In the genomic region with DNA sequence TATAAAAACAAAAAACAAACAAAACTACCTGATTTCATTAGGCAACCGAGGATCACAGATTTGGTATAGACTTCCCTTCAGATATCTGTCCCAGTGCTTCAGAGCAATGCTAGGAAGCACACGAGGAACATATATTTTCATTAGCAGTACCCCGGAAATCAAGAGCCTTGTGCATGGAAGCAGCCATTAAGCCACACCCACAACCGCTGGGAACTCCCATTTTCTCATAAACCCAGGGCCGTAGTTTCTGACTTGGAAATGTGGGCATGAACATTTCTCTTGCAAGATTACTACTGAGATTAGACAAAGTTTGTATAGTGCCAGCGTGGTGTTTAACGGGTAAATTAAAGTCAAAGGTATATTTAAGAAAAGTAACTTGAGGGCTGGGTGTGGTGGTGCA, we compare ENCODE assay signal across 16 mouse cellular contexts. TPM values are rescaled to one million over a fixed set of nuclear protein-coding genes. Genes with fewer than 3 reads are reported as not detected.
DNase-seq lines count a peak whose midpoint lies in the region; ATAC-seq and TF ChIP-seq lines count a peak whose summit lies in the region.
"Had no signal": no experiment of that assay in that cellular context is flagged by ENCODE, and none has a peak within 500 bp of the region (broad histone marks: within the 10 kb centered on the region; RNA-seq: fewer than 3 reads in every experiment).

No protein-coding gene starts in this region.

- H3K4me3 ChIP-seq in intestine, embryonic 15.5 days (replicated peaks): no peak overlapping the region
- no peak overlapping the region for H3K4me3 ChIP-seq in intestine, embryonic 16.5 days (ENCODE audit: low read length)
- H3K4me3 ChIP-seq in CH12.LX (replicated peaks in 1 of 3; ENCODE audit: low read depth in 2 of 3, low read length in 2 of 3, poor library complexity in 1 of 3) (peak overlapping the region; percentile 4 to 90 (median 23)), ES-E14 (ENCODE audit: insufficient read depth in 1 of 2, low read depth in 1 of 2, low read length in 2 of 2, poor library complexity in 1 of 2, severe bottlenecking in 1 of 2) (peak overlapping the region; percentile 23 to 35; a peak in 2 of 4 replicates)
- H3K4me3 ChIP-seq in embryonic fibroblast, embryonic 13.5 days (ENCODE audit: insufficient read depth, low read length): peak overlapping the region; percentile 8; the same call in 1 of the 2 replicates

- DNase-seq in CH12.LX (ENCODE audit: extremely low read depth) (peak; percentile 69), ES-E14 (ENCODE audit: low read depth, low spot score) (no peak)
- no peak for DNase-seq in ovary, postnatal 36 days (ENCODE audit: low spot score)
- DNase-seq in cerebellum, postnatal 36 days: no peak
- DNase-seq: cerebellum, adult 8-10 months; layer of hippocampus, adult 9-11 months; lung, postnatal 4 days; right cerebral cortex, postnatal 4 days had no signal

- TF ChIP-seq CTCF in CH12.LX (conservative IDR thresholded peaks at IDR 0.05 in 1 of 2, IDR thresholded peaks at IDR 0.05 in 1 of 2; ENCODE audit: low read depth in 2 of 2, low read length in 2 of 2): no peak
- TF ChIP-seq CTCF in embryonic fibroblast, embryonic 13.5 days (IDR thresholded peaks at IDR 0.05; ENCODE audit: borderline replicate concordance, insufficient read depth, low read length): no peak

- H3K36me3 ChIP-seq in intestine, embryonic 15.5 days: peaks cover 8% of the 10 kb centered on the region
- H3K36me3 ChIP-seq in intestine, embryonic 16.5 days (ENCODE audit: control insufficient read depth, insufficient read depth, low read length): peaks cover 11% of the 10 kb centered on the region
- H3K36me3 ChIP-seq in CH12.LX (replicated peaks in 1 of 2; ENCODE audit: control insufficient read depth in 1 of 2, insufficient read depth in 1 of 2, low read length in 1 of 2): peaks cover 17 to 41% of the 10 kb centered on the region in 2 experiments
- H3K36me3 ChIP-seq in ES-E14 (ENCODE audit: control insufficient read depth, insufficient read depth, low read length, poor library complexity, severe bottlenecking): peaks cover 13% of the 10 kb centered on the region; the same call in 1 of the 2 replicates

- TF ChIP-seq RAD21 in CH12.LX (IDR thresholded peaks at IDR 0.05; ENCODE audit: low read depth, low read length): no peak

- ATAC-seq in intestine, embryonic 15.5 days: no peak
- ATAC-seq in intestine, embryonic 16.5 days: no peak
- no peak for ATAC-seq in CD4-positive, CD25-positive, alpha-beta regulatory T cell, adult 4 months

- H3K9ac ChIP-seq in intestine, embryonic 15.5 days: no peak overlapping the region
- H3K9ac ChIP-seq in intestine, embryonic 16.5 days (ENCODE audit: low read depth, low read length): no peak overlapping the region
- no peak overlapping the region; the same call in 1 of the 2 replicates for H3K9ac ChIP-seq in CH12.LX (ENCODE audit: insufficient read depth, low read depth)
- no peak overlapping the region for H3K9ac ChIP-seq in ES-E14 (ENCODE audit: insufficient read depth, low read depth, low read length, poor library complexity, severe bottlenecking)

- H3K9me3 ChIP-seq in intestine, embryonic 15.5 days: no peaks in the 10 kb centered on the region
- H3K9me3 ChIP-seq in intestine, embryonic 16.5 days (ENCODE audit: control insufficient read depth, low read length): no peaks in the 10 kb centered on the region
- H3K9me3 ChIP-seq in CH12.LX (replicated peaks; ENCODE audit: low read length) (no peaks in the 10 kb centered on the region), ES-E14 (ENCODE audit: control insufficient read depth, insufficient read depth, low read depth, low read length) (no peaks in the 10 kb centered on the region)
- H3K9me3 ChIP-seq: heart, embryonic 15.5 days; hindbrain, embryonic 15.5 days had no signal

- dilution Hi-C loops in CH12.LX (cut with MboI; ENCODE audit: extremely low pct_ligation_motif_present, extremely low pct_unique_long_range_greater_than_20kb, low sequenced_read_pairs): no loop called here

- in situ Hi-C loops in CH12.LX (cut with MboI; ENCODE audit: low pct_ligation_motif_present, low pct_unique_long_range_greater_than_20kb, low sequenced_read_pairs) (no loop called here), ES-E14 (cut with MboI; ENCODE audit: low sequenced_read_pairs in 2 of 2, unreplicated experiment in 2 of 2) (no loop called here)

- H3K27me3 ChIP-seq in intestine, embryonic 15.5 days (replicated peaks): no peaks in the 10 kb centered on the region
- H3K27me3 ChIP-seq in intestine, embryonic 16.5 days (replicated peaks; ENCODE audit: control insufficient read depth, insufficient read depth, low read length): no peaks in the 10 kb centered on the region
- H3K27me3 ChIP-seq in CH12.LX (replicated peaks): no peaks in the 10 kb centered on the region
- H3K27me3 ChIP-seq: heart, embryonic 15.5 days; hindbrain, embryonic 15.5 days had no signal

- no peak overlapping the region for H3K27ac ChIP-seq in intestine, embryonic 15.5 days
- H3K27ac ChIP-seq in intestine, embryonic 16.5 days (ENCODE audit: low read length): no peak overlapping the region
- H3K27ac ChIP-seq in CH12.LX (ENCODE audit: insufficient read depth, low read depth) (no peak overlapping the region), ES-E14 (ENCODE audit: insufficient read depth, low read depth, low read length, poor library complexity, severe bottlenecking) (no peak overlapping the region)
- H3K27ac ChIP-seq in embryonic fibroblast, embryonic 13.5 days (ENCODE audit: insufficient read depth, low read length): no peak overlapping the region
- H3K27ac ChIP-seq: heart, embryonic 15.5 days; hindbrain, embryonic 15.5 days; kidney, postnatal 0 days had no signal

- 0 out of 2 replicates have a peak overlapping the region, but pooled peaks have one; percentile 93 for H3K4me2 ChIP-seq in intestine, embryonic 15.5 days (replicated peaks)
- no peak overlapping the region for H3K4me2 ChIP-seq in intestine, embryonic 16.5 days (ENCODE audit: low read depth, low read length)
- peak overlapping the region; percentile 95 for H3K4me2 ChIP-seq in CH12.LX (ENCODE audit: insufficient read depth, low read depth, poor library complexity, severe bottlenecking)

- 90% methylated on average over 7 of the region's 7 CpGs for WGBS in intestine, embryonic 15.5 days
- 92% methylated on average over 7 of the region's 7 CpGs for WGBS in intestine, embryonic 16.5 days

- H3K4me1 ChIP-seq in intestine, embryonic 15.5 days (replicated peaks): peaks cover 11% of the 10 kb centered on the region
- H3K4me1 ChIP-seq in intestine, embryonic 16.5 days (ENCODE audit: control insufficient read depth, insufficient read depth, low read length): peaks cover 18% of the 10 kb centered on the region
- peaks cover 8 to 22% of the 10 kb centered on the region in 2 experiments for H3K4me1 ChIP-seq in CH12.LX (ENCODE audit: control insufficient read depth in 1 of 2, insufficient read depth in 2 of 2)
- peaks cover 1 to 5% of the 10 kb centered on the region in 2 experiments; a peak in 2 of 4 replicates for H3K4me1 ChIP-seq in ES-E14 (ENCODE audit: control insufficient read depth in 2 of 2, insufficient read depth in 2 of 2, low read length in 2 of 2, poor library complexity in 1 of 2)
- H3K4me1 ChIP-seq in embryonic fibroblast, embryonic 13.5 days (ENCODE audit: control insufficient read depth, insufficient read depth, low read length): no peaks in the 10 kb centered on the region; the same call in 1 of the 2 replicates

- peaks cover 78% of the 10 kb centered on the region for H3K79me2 ChIP-seq in CH12.LX (replicated peaks; ENCODE audit: control insufficient read depth, extremely low read depth, insufficient read depth, poor library complexity, severe bottlenecking)

- no peak for TF ChIP-seq POLR2A in CH12.LX (IDR thresholded peaks at IDR 0.05; ENCODE audit: low read depth, low read length)
- TF ChIP-seq POLR2A in embryonic fibroblast, embryonic 13.5 days (IDR thresholded peaks at IDR 0.05; ENCODE audit: low read depth, low read length): no peak

- no peak for TF ChIP-seq EP300 in CH12.LX (IDR thresholded peaks at IDR 0.05; ENCODE audit: low read length)

RNA-seq across cellular contexts. Expression of a gene that starts 1.6 kb away (rescaled TPM):
- 181 and 195 TPM in 2 replicates for polyA plus RNA-seq in intestine, embryonic 15.5 days (2015; fragmentation: Nextera tagmentation; extraction: Ambion mirVana)
- 157 and 169 TPM in 2 replicates for polyA plus RNA-seq in intestine, embryonic 16.5 days (2015; fragmentation: Nextera tagmentation; extraction: Ambion mirVana)
- total RNA-seq in CH12.LX (2012; rRNA removed) (304 and 324 TPM in 2 replicates), CH12.LX (2014; rRNA removed) (257 TPM in 2 replicates), ES-E14 (2012; rRNA removed) (218 and 267 TPM in 2 replicates)
- polyA plus RNA-seq in CH12.LX (2012; ENCODE audit: insufficient read length, low read depth): 373 and 400 TPM in 2 replicates
- 141 and 154 TPM in 2 replicates for polyA plus RNA-seq in embryonic fibroblast, embryonic 13.5 days (2011; ENCODE audit: insufficient read length, low read depth, missing spikeins)
- 100 to 1,000 TPM; 166 to 286 TPM for polyA plus RNA-seq in CD4-positive, CD25-positive, alpha-beta regulatory T cell, adult 4 months (2017; shearing (Covaris generic))

RNA-seq across cellular contexts. Expression of a gene that starts 1.6 kb away (rescaled TPM):
- 18.2 and 19.0 TPM in 2 replicates for polyA plus RNA-seq in intestine, embryonic 15.5 days (2015; fragmentation: Nextera tagmentation; extraction: Ambion mirVana)
- polyA plus RNA-seq in intestine, embryonic 16.5 days (2015; fragmentation: Nextera tagmentation; extraction: Ambion mirVana): 18.4 and 20.0 TPM in 2 replicates
- 8.1 and 9.4 TPM in 2 replicates for total RNA-seq in CH12.LX (2012; rRNA removed)
- total RNA-seq in CH12.LX (2014; rRNA removed): 12.0 and 12.4 TPM in 2 replicates
- polyA plus RNA-seq in CH12.LX (2012; ENCODE audit: insufficient read length, low read depth): 11.7 and 13.7 TPM in 2 replicates
- total RNA-seq in ES-E14 (2012; rRNA removed): 5.3 and 9.7 TPM in 2 replicates
- 7.5 and 8.0 TPM in 2 replicates for polyA plus RNA-seq in embryonic fibroblast, embryonic 13.5 days (2011; ENCODE audit: insufficient read length, low read depth, missing spikeins)
- 10 to 100 TPM in 1 of 2 experiments, 1 to 10 TPM in 1; 9.9 to 11.4 TPM for polyA plus RNA-seq in CD4-positive, CD25-positive, alpha-beta regulatory T cell, adult 4 months (2017; shearing (Covaris generic))

RNA-seq across cellular contexts. Expression of a gene that starts 5.3 kb away (rescaled TPM):
- 0.57 and 0.63 TPM in 2 replicates for polyA plus RNA-seq in intestine, embryonic 15.5 days (2015; fragmentation: Nextera tagmentation; extraction: Ambion mirVana)
- 0.31 and 0.54 TPM in 2 replicates for polyA plus RNA-seq in intestine, embryonic 16.5 days (2015; fragmentation: Nextera tagmentation; extraction: Ambion mirVana)
- total RNA-seq in CH12.LX (2012; rRNA removed) (0.42 TPM in 1 of 2 replicates, not detected in the other), CH12.LX (2014; rRNA removed) (0.22 TPM in 1 of 2 replicates, not detected in the other), ES-E14 (2012; rRNA removed) (not detected in 2 replicates)
- polyA plus RNA-seq in CH12.LX (2012; ENCODE audit: insufficient read length, low read depth): 0.27 and 0.90 TPM in 2 replicates
- 0.33 TPM in 1 of 2 replicates, not detected in the other for polyA plus RNA-seq in embryonic fibroblast, embryonic 13.5 days (2011; ENCODE audit: insufficient read length, low read depth, missing spikeins)
- polyA plus RNA-seq in CD4-positive, CD25-positive, alpha-beta regulatory T cell, adult 4 months (2017; shearing (Covaris generic)): under 1 TPM; 0.96 to 1.00 TPM
- total RNA-seq: left cerebral cortex, postnatal 36 days had no signal

RNA-seq across cellular contexts. Expression of a gene that starts 17.5 kb away (rescaled TPM):
- polyA plus RNA-seq in intestine, embryonic 15.5 days (2015; fragmentation: Nextera tagmentation; extraction: Ambion mirVana): 7.7 and 8.3 TPM in 2 replicates
- 6.7 and 7.6 TPM in 2 replicates for polyA plus RNA-seq in intestine, embryonic 16.5 days (2015; fragmentation: Nextera tagmentation; extraction: Ambion mirVana)
- total RNA-seq in CH12.LX (2012; rRNA removed): 7.6 and 8.1 TPM in 2 replicates
- 5.0 and 5.4 TPM in 2 replicates for total RNA-seq in CH12.LX (2014; rRNA removed)
- polyA plus RNA-seq in CH12.LX (2012; ENCODE audit: insufficient read length, low read depth): 8.2 and 8.7 TPM in 2 replicates
- total RNA-seq in ES-E14 (2012; rRNA removed): 11.0 and 14.6 TPM in 2 replicates
- polyA plus RNA-seq in embryonic fibroblast, embryonic 13.5 days (2011; ENCODE audit: insufficient read length, low read depth, missing spikeins): 3.7 and 4.2 TPM in 2 replicates
- 1 to 10 TPM; 7.9 to 8.7 TPM for polyA plus RNA-seq in CD4-positive, CD25-positive, alpha-beta regulatory T cell, adult 4 months (2017; shearing (Covaris generic))

Comparison
In these comparisons a context has a peak if more than half of its experiments do, and no peak if none do; other contexts are left out.
1. H3K4me3 ChIP-seq: peak in CH12.LX (3 of 3), ES-E14 (2 of 2) and embryonic fibroblast, embryonic 13.5 days (single experiment); none in intestine, embryonic 15.5 days (single experiment) and intestine, embryonic 16.5 days (single experiment).